Comparison of ENCODE assay signal across 18 mouse cellular contexts in the genomic region with DNA sequence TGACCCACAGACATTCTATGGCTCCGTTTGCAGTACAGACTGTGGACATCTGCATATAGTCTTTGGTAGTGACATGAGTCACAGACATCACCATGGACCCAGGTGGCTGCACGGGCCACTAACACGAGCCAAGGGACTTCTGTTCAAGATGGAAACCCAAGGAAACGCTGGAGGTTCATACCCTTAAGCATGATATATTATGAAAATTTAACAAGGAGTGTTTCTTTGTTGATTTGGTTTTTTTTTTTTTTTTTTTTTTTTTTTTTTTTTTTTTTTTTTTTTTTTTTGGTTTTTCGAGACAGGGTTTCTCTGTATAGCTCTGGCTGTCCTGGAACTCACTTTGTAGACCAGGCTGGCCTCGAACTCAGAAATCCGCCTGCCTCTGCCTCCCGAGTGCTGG. TPM values are rescaled to one million over a fixed set of nuclear protein-coding genes. Genes with fewer than 3 reads are reported as not detected.
"Had no signal": no experiment of that assay in that cellular context is flagged by ENCODE, and none has a peak within 500 bp of the region (broad histone marks: within the 10 kb centered on the region; RNA-seq: fewer than 3 reads in every experiment).

No protein-coding gene starts in this region.

RNA-seq across cellular contexts. Expression of a gene that starts 12.2 kb away (rescaled TPM):
- total RNA-seq: gastrocnemius, adult 18-20 months; gastrocnemius, adult 2 months; gastrocnemius, adult 8-10 months; gastrocnemius, postnatal 36 days; granulocyte monocyte progenitor cell, adult 5-6 weeks had no signal
- polyA plus RNA-seq: embryonic facial prominence, embryonic 10.5 days; embryonic facial prominence, embryonic 11.5 days; embryonic facial prominence, embryonic 12.5 days; embryonic facial prominence, embryonic 13.5 days; erythroblast, embryonic 14.5 days; forebrain, embryonic 11.5 days; forebrain, embryonic 12.5 days; forebrain, embryonic 13.5 days; forebrain, embryonic 14.5 days; forebrain, embryonic 15.5 days; forebrain, embryonic 16.5 days; forebrain, postnatal 0 days; heart, embryonic 10.5 days had no signal

RNA-seq across cellular contexts. Expression of a gene that starts 33.1 kb away (rescaled TPM):
- total RNA-seq: gastrocnemius, adult 2 months had no signal
